Mouse (Mus musculus): ENCODE data around the gene Tspan17. TPM values are rescaled to one million over a fixed set of nuclear protein-coding genes. Genes with fewer than 3 reads are reported as not detected.

Tspan17 gene
- total RNA-seq, 4 experiments from 2014 or later: 14.0 to 24.3 (median 18.1) TPM

Other genes with a start within 250 kb of the Tspan17 start
- gene 4833439L19Rik, start 223.9 kb upstream of the Tspan17 start, total RNA-seq (2022): 100 to 1,000 TPM in 1 of 4 experiments, 10 to 100 TPM in 3; 93.5 to 102 (median 96.6) TPM
- 1 to 10 TPM; 4.1 to 6.6 (median 5.0) TPM for gene Arl10, start 214.4 kb upstream of the Tspan17 start, total RNA-seq (2022)
- gene Nop16, start 199.3 kb upstream of the Tspan17 start, total RNA-seq (2022): 10 to 100 TPM; 14.5 to 18.3 (median 16.0) TPM
- 100 to 1,000 TPM; 178 to 218 (median 190) TPM for gene Higd2a, start 199.2 kb upstream of the Tspan17 start, total RNA-seq (2022)
- 100 to 1,000 TPM in 1 of 4 experiments, 10 to 100 TPM in 3; 86.1 to 103 (median 94.1) TPM for gene Cltb, start 178.0 kb upstream of the Tspan17 start, total RNA-seq (2022)
- gene Faf2, start 167.6 kb upstream of the Tspan17 start, total RNA-seq (2022): 10 to 100 TPM; 15.8 to 24.3 (median 21.3) TPM
- 10 to 100 TPM; 46.2 to 53.4 (median 47.6) TPM for gene Rnf44, start 95.5 kb upstream of the Tspan17 start, total RNA-seq (2022)
- not detected for gene Cdhr2, start 87.9 kb upstream of the Tspan17 start, total RNA-seq (2022)
- under 1 TPM in 1 of 4 experiments, not detected in 3; 0.16 TPM for gene Gprin1, start 39.5 kb upstream of the Tspan17 start, total RNA-seq (2022)
- gene Sncb, start 22.8 kb upstream of the Tspan17 start, total RNA-seq (2022): under 1 TPM in 1 of 4 experiments, not detected in 3; 0.46 TPM
- not detected for gene Eif4e1b, start 5.4 kb upstream of the Tspan17 start, total RNA-seq (2022)
- gene Unc5a, start 160.0 kb downstream of the Tspan17 start, total RNA-seq (2022): 1 to 10 TPM in 2 of 4 experiments, under 1 TPM in 2; 0.80 to 1.7 (median 0.98) TPM
- 1 to 10 TPM in 1 of 4 experiments, under 1 TPM in 3; 0.83 to 1.1 (median 0.85) TPM for gene Hk3, start 232.0 kb downstream of the Tspan17 start, total RNA-seq (2022)